Mouse (Mus musculus) bone marrow, adult 2 months (tissue): Measurements from ENCODE around the gene Nyap1.

Experiments
- CTCF ChIP-seq: fragments of 200-500 bp; IDR thresholded peaks from 2 replicates; pipeline ENCODE4 v1.5.1; 2011; ENCODE audit warnings: low read length, control low read depth; ENCODE audit not compliant: control insufficient read depth, insufficient read depth
- POLR2A ChIP-seq: fragments of 200-500 bp; IDR thresholded peaks from 2 replicates; pipeline ENCODE4 v1.6.1; 2011; ENCODE audit warnings: low read depth, mild to moderate bottlenecking, control low read depth, low read length, borderline replicate concordance; ENCODE audit not compliant: control insufficient read depth

- TF ChIP-seq CTCF (no peak), POLR2A (no peak)
These were observed 641 bp upstream of the Nyap1 start for GRCm38 (mm10) chr5:137742048-137742447.
